Mouse (Mus musculus) heart, postnatal 0 days (tissue): ENCODE data around the gene Acod1.

Experiments used
- CTCF ChIP-seq: IDR thresholded peaks from 2 replicates; pipeline ENCODE4 v1.5.1; 2016; ENCODE audit warnings: antibody characterized with exemption, control low read depth, low read depth
- EP300 ChIP-seq: IDR thresholded peaks from 2 replicates; pipeline ENCODE4 v1.6.1; 2016; ENCODE audit warnings: antibody characterized with exemption, low read depth

- TF ChIP-seq EP300 = no peak
- TF ChIP-seq CTCF = no peak
Measured at GRCm38 (mm10) chr14:103098587-103099235, 51.9 kb downstream of the Acod1 start.
